In the genomic region with DNA sequence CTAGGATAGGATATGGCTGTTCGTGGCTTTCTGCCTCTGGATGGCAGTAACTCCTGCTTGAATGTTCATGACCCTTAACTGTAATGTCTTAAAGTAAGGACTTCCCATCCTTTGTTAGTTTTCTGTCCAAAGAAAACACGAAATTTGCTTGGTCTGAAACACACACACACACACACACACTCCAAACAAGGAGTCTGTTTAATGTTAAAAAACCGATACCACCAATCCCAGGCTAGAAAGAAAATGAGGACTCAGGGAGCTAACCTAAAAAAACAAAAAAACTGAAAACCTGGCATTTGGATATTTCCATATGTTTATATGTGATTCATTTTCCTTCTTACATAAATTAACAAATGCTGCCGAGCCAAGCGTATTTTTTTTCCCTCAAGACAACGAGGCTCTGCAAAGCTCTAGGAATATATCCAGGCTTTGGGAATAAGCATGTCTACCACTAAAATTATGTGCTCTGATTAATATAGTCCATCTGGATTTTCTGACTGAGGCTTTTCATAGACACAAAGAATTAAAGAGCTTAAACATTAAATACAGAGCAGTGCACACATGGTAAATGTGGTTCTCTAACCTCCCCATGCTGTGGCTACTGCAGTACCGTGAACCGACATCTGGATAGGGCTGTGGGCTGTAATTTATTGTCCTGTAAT, we compare ENCODE assay signal across 9 mouse cellular contexts.
DNase-seq lines count a peak whose midpoint lies in the region; ATAC-seq and TF ChIP-seq lines count a peak whose summit lies in the region.
"Had no signal": no experiment of that assay in that cellular context is flagged by ENCODE, and none has a peak within 500 bp of the region (broad histone marks: within the 10 kb centered on the region; RNA-seq: fewer than 3 reads in every experiment).

No protein-coding gene starts in this region.

- H3K36me3 ChIP-seq in heart, adult 2 months (ENCODE audit: control insufficient read depth, insufficient read depth, low read length), result no peaks in the 10 kb centered on the region
- no peaks in the 10 kb centered on the region for H3K36me3 ChIP-seq in forebrain, embryonic 12.5 days (replicated peaks)
- no peaks in the 10 kb centered on the region for H3K36me3 ChIP-seq in neural tube, embryonic 13.5 days

- DNase-seq in heart, adult 2 months, result no peak
- DNase-seq in heart, adult 8-10 months (ENCODE audit: low spot score), result no peak
- peak; percentile 12 for DNase-seq in Muller cell, postnatal 12 days (ENCODE audit: inconsistent ontology term)
- peak; percentile 46 to 64 for DNase-seq in left cerebral cortex, adult 9 months (ENCODE audit: low spot score in 2 of 2)
- no peak for DNase-seq in adipocyte (ENCODE audit: low spot score)

- no peaks in the 10 kb centered on the region for H3K9me3 ChIP-seq in forebrain, embryonic 12.5 days
- no peaks in the 10 kb centered on the region for H3K9me3 ChIP-seq in neural tube, embryonic 13.5 days

- TF ChIP-seq EP300 in heart, adult 2 months (IDR thresholded peaks at IDR 0.05; ENCODE audit: insufficient read depth, low read depth, low read length), result no peak

- H3K27ac ChIP-seq in heart, adult 2 months, result no peak overlapping the region
- H3K27ac ChIP-seq in forebrain, embryonic 12.5 days, result no peak overlapping the region
- H3K27ac ChIP-seq in neural tube, embryonic 13.5 days (replicated peaks), result no peak overlapping the region; the same call in none of the 2 replicates

- H3K4me1 ChIP-seq in heart, adult 2 months (ENCODE audit: control insufficient read depth, insufficient read depth, low read length), result no peaks in the 10 kb centered on the region
- H3K4me1 ChIP-seq in forebrain, embryonic 12.5 days, result no peaks in the 10 kb centered on the region; the same call in 1 of the 2 replicates
- H3K4me1 ChIP-seq in neural tube, embryonic 13.5 days (replicated peaks), result peaks cover 16% of the 10 kb centered on the region

- intact Hi-C loops in heart, adult 2 months (cut with DNase I), result loop anchor here (10.0 kb wide), 1 partner anchor 413 kb away; no protein-coding TSS in a partner anchor

- no peak for TF ChIP-seq POLR2A in heart, adult 2 months (IDR thresholded peaks at IDR 0.05; ENCODE audit: insufficient read depth, low read depth, low read length)

- WGBS in heart, adult 2 months, result 58% methylated on average over 8 of the region's 8 CpGs
- 67% methylated on average over 8 of the region's 8 CpGs for WGBS in forebrain, embryonic 12.5 days
- 30% methylated on average over 8 of the region's 8 CpGs for WGBS in neural tube, embryonic 13.5 days

- peak; percentile 54 for TF ChIP-seq CTCF in heart, adult 2 months (IDR thresholded peaks at IDR 0.05)

- no peaks in the 10 kb centered on the region for H3K79me2 ChIP-seq in heart, adult 2 months (replicated peaks; ENCODE audit: control insufficient read depth, insufficient read depth, low read length)

- no peak overlapping the region for H3K9ac ChIP-seq in heart, adult 2 months (ENCODE audit: low read depth, low read length)
- H3K9ac ChIP-seq in forebrain, embryonic 12.5 days, result no peak overlapping the region
- 0 out of 2 replicates have a peak overlapping the region, but pooled peaks have one; percentile 22 for H3K9ac ChIP-seq in neural tube, embryonic 13.5 days

- H3K4me3 ChIP-seq in heart, adult 2 months, result no peak overlapping the region
- no peak overlapping the region for H3K4me3 ChIP-seq in forebrain, embryonic 12.5 days (replicated peaks)
- H3K4me3 ChIP-seq in neural tube, embryonic 13.5 days, result no peak overlapping the region

- H3K27me3 ChIP-seq in heart, adult 2 months (ENCODE audit: control insufficient read depth, insufficient read depth, low read length), result no peaks in the 10 kb centered on the region
- no peaks in the 10 kb centered on the region for H3K27me3 ChIP-seq in forebrain, embryonic 12.5 days
- H3K27me3 ChIP-seq in neural tube, embryonic 13.5 days, result no peaks in the 10 kb centered on the region
- H3K27me3 ChIP-seq: CH12.LX had no signal

- ATAC-seq in forebrain, embryonic 12.5 days (ENCODE audit: low FRiP score), result peak; percentile 55; the same call in 1 of the 2 replicates
- ATAC-seq in neural tube, embryonic 13.5 days (ENCODE audit: low read depth), result peak; percentile 85
- no peak for ATAC-seq in erythroid progenitor cell, adult 5-6 weeks (replicated peaks; ENCODE audit: low FRiP score, poor library complexity, severe bottlenecking)

- no peak overlapping the region for H3K4me2 ChIP-seq in forebrain, embryonic 12.5 days
- peak overlapping the region; percentile 16; the same call in 1 of the 2 replicates for H3K4me2 ChIP-seq in neural tube, embryonic 13.5 days

Comparison
In these comparisons a context has a peak if more than half of its experiments do, and no peak if none do; other contexts are left out.
1. DNase-seq: peak in Muller cell, postnatal 12 days (single experiment) and left cerebral cortex, adult 9 months (2 of 2); none in heart, adult 2 months (0 of 2), heart, adult 8-10 months (single experiment) and adipocyte (single experiment).